Mouse (Mus musculus) urinary bladder, adult 2 months (tissue): ENCODE data around the gene Klre1. TPM values are rescaled to one million over a fixed set of nuclear protein-coding genes. Genes with fewer than 3 reads are reported as not detected.
"Not testable (repeated sequence)": the region's sequence is repeated elsewhere in the genome, so short reads cannot be mapped to it uniquely, and the experiment has no call there.

Experiments used
- DNase-seq: peaks from one replicate; pipeline ENCODE4 v3.0.0; 2022; ENCODE audit warnings: low spot score
- polyA plus RNA-seq: library from polyadenylated mRNA; depleted of rRNA; stranded (reverse); fragments of >200 nt; gene quantifications from 2 replicates; pipeline ENCODE4 v1.2.3, GENCODE M21; 2012; rRNA removed

The Klre1 gene
- polyA plus RNA-seq, 1 experiment: 1.1 TPM

GRCm38 (mm10) chr6:129583014-129583413 lies 5.3 kb downstream of the Klre1 start:
- no peak for DNase-seq

- no peak for DNase-seq
Measured at GRCm38 (mm10) chr6:129591508-129591907, 13.8 kb downstream of the Klre1 start, which contains the start of gene Klrd1. Gene Klrd1 (plus strand): TSS chr6:129591782.

- DNase-seq: no peak
Measured at GRCm38 (mm10) chr6:129608372-129608771, 30.7 kb downstream of the Klre1 start.

- DNase-seq: no peak
Measured at GRCm38 (mm10) chr6:129623735-129624134, 46.0 kb downstream of the Klre1 start, which contains the start of gene Klrk1. Gene Klrk1 (minus strand): TSS chr6:129623864.

- DNase-seq: not testable (repeated sequence)
Measured at GRCm38 (mm10) chr6:129631046-129631445, 53.3 kb downstream of the Klre1 start.

Other genes with a start within 250 kb of the Klre1 start
- gene 4922502D21Rik, start 246.1 kb upstream of the Klre1 start, polyA plus RNA-seq: not detected in 2 replicates
- 5.6 and 5.7 TPM in 2 replicates for gene Clec12a, start 235.2 kb upstream of the Klre1 start, polyA plus RNA-seq
- gene Clec12b, start 192.0 kb upstream of the Klre1 start, polyA plus RNA-seq: 0.18 and 0.19 TPM in 2 replicates
- gene Clec1b, start 180.6 kb upstream of the Klre1 start, polyA plus RNA-seq: 0.03 TPM in 1 of 2 replicates, not detected in the other
- 1.4 and 3.3 TPM in 2 replicates for gene Clec9a, start 169.0 kb upstream of the Klre1 start, polyA plus RNA-seq
- gene Clec1a, start 125.9 kb upstream of the Klre1 start, polyA plus RNA-seq: 1.3 TPM in 2 replicates
- 0.12 and 0.14 TPM in 2 replicates for gene Olr1, start 70.7 kb upstream of the Klre1 start, polyA plus RNA-seq
- gene Tmem52b, start 65.3 kb upstream of the Klre1 start, polyA plus RNA-seq: not detected in 2 replicates
- 105 and 120 TPM in 2 replicates for gene Gabarapl1, start 44.7 kb upstream of the Klre1 start, polyA plus RNA-seq
- 3.2 and 4.4 TPM in 2 replicates for gene Klrd1, start 13.9 kb downstream of the Klre1 start, polyA plus RNA-seq
- 3.7 and 4.9 TPM in 2 replicates for gene Klrk1, start 46.0 kb downstream of the Klre1 start, polyA plus RNA-seq
- 0.25 TPM in 1 of 2 replicates, not detected in the other for gene Klrc3, start 65.4 kb downstream of the Klre1 start, polyA plus RNA-seq
- gene Klrc2, start 82.8 kb downstream of the Klre1 start, polyA plus RNA-seq: 0.34 and 0.44 TPM in 2 replicates
- gene Klrc1, start 101.1 kb downstream of the Klre1 start, polyA plus RNA-seq: 0.50 and 0.55 TPM in 2 replicates
- gene Klri1, start 139.2 kb downstream of the Klre1 start, polyA plus RNA-seq: 0.40 and 0.41 TPM in 2 replicates
- 0.19 TPM in 2 replicates for gene Klri2, start 162.6 kb downstream of the Klre1 start, polyA plus RNA-seq
- not detected in 2 replicates for gene Gm156, start 206.4 kb downstream of the Klre1 start, polyA plus RNA-seq